Mouse (Mus musculus) bone marrow, adult 2 months (tissue): ENCODE results near the gene Pdxk.

Source experiments
- CTCF ChIP-seq: fragments of 200-500 bp; IDR thresholded peaks from 2 replicates; pipeline ENCODE4 v1.5.1; 2011; ENCODE audit warnings: low read length, control low read depth; ENCODE audit not compliant: control insufficient read depth, insufficient read depth
- POLR2A ChIP-seq: fragments of 200-500 bp; IDR thresholded peaks from 2 replicates; pipeline ENCODE4 v1.6.1; 2011; ENCODE audit warnings: low read depth, mild to moderate bottlenecking, control low read depth, low read length, borderline replicate concordance; ENCODE audit not compliant: control insufficient read depth

GRCm38 (mm10) chr10:78420929-78421328, 43.8 kb downstream of the Pdxk start:
- no peak for TF ChIP-seq CTCF
- TF ChIP-seq POLR2A, result no peak
